Mouse (Mus musculus) liver, adult 2 months (tissue): ENCODE data around the gene Fer1l4.

Experiments
- CTCF ChIP-seq: fragments of 200-500 bp; IDR thresholded peaks from 2 replicates; pipeline ENCODE4 v1.5.1; 2011; ENCODE audit warnings: low read depth, low read length, control low read depth
- POLR2A ChIP-seq: fragments of 200-500 bp; IDR thresholded peaks from 2 replicates; pipeline ENCODE4 v1.6.1; 2011; ENCODE audit warnings: low read length, control low read depth; ENCODE audit not compliant: insufficient read depth; ENCODE audit errors: extremely low read depth

GRCm38 (mm10) chr2:155987131-155987530 lies 65.6 kb downstream of the Fer1l4 start:
- no peak for TF ChIP-seq CTCF
- TF ChIP-seq POLR2A, result no peak
